Mouse (Mus musculus) heart, adult 2 months (tissue): ENCODE measurements at regions not wholly inside any gene's neighbourhood (a gene's known extent, or its start where the extent isn't known, plus 50 kb on each side); places are given as distances from the start of the nearest gene placed in this dataset.

Experiments used
- CTCF ChIP-seq: fragments of 200-600 bp; IDR thresholded peaks from 2 replicates; pipeline ENCODE4 v1.8.1; 2022; ENCODE audit warnings: antibody characterized with exemption, mild to moderate bottlenecking, moderate library complexity
- POLR2A ChIP-seq: fragments of 200-500 bp; IDR thresholded peaks from 2 replicates; pipeline ENCODE4 v1.6.1; 2011; ENCODE audit warnings: mild to moderate bottlenecking, low read depth, low read length, control low read depth; ENCODE audit not compliant: insufficient read depth

GRCm38 (mm10) chr12:91958086-91958485 is 109.1 kb upstream of the Sel1l start:
- TF ChIP-seq POLR2A (no peak), CTCF (no peak)
